Mouse (Mus musculus) embryonic facial prominence, embryonic 10.5 days (tissue): ENCODE results near the gene Cadps. TPM values are rescaled to one million over a fixed set of nuclear protein-coding genes. Genes with fewer than 3 reads are reported as not detected.
A peak's percentile ranks its signal among the peaks of the same experiment; 100 is the strongest.

Experiments used
- DNase-seq: peaks from one replicate; pipeline ENCODE4 v3.0.0-alpha.2; 2017; ENCODE audit warnings: low spot score
- H3K27ac ChIP-seq: fragments of 300-500 bp; sonication (generic); replicated peaks from 2 replicates; pipeline ENCODE4 v1.5.1; 2016; ENCODE audit warnings: mild to moderate bottlenecking
- H3K27me3 ChIP-seq: fragments of 300-500 bp; sonication (generic); replicated peaks from 2 replicates; pipeline ENCODE4 v1.6.1; 2016; ENCODE audit warnings: low read depth, mild to moderate bottlenecking; ENCODE audit not compliant: poor library complexity, severe bottlenecking
- H3K36me3 ChIP-seq: fragments of 300-500 bp; sonication (generic); replicated peaks from 2 replicates; pipeline ENCODE4 v1.6.1; 2016; ENCODE audit warnings: mild to moderate bottlenecking, moderate library complexity
- H3K4me1 ChIP-seq: fragments of 300-500 bp; sonication (generic); 2 replicates; pipeline ENCODE4 v1.6.1; 2016
- H3K4me3 ChIP-seq: fragments of 300-500 bp; sonication (generic); 2 replicates; pipeline ENCODE4 v1.5.1; 2016; ENCODE audit warnings: mild to moderate bottlenecking, moderate library complexity
- H3K9me3 ChIP-seq: fragments of 300-500 bp; sonication (generic); 2 replicates; pipeline ENCODE4 v1.6.1; 2016; ENCODE audit warnings: mild to moderate bottlenecking
- WGBS: fragments of 180-500 bp; shearing (Covaris S2); methylation state at CpG from one replicate; pipeline ENCODE4 v1.1.7; 2016; 5-methylcytosine and 5-hydroxymethylcytosine counted together
- polyA plus RNA-seq: library from polyadenylated mRNA; unstranded; fragments of >200 nt; fragmentation: Nextera tagmentation; extraction: Ambion mirVana; gene quantifications from 2 replicates; pipeline ENCODE4 v1.2.1, GENCODE M21; 2016

Gene Cadps
- polyA plus RNA-seq, 1 experiment from 2014 or later: 2.6 TPM

DNA sequence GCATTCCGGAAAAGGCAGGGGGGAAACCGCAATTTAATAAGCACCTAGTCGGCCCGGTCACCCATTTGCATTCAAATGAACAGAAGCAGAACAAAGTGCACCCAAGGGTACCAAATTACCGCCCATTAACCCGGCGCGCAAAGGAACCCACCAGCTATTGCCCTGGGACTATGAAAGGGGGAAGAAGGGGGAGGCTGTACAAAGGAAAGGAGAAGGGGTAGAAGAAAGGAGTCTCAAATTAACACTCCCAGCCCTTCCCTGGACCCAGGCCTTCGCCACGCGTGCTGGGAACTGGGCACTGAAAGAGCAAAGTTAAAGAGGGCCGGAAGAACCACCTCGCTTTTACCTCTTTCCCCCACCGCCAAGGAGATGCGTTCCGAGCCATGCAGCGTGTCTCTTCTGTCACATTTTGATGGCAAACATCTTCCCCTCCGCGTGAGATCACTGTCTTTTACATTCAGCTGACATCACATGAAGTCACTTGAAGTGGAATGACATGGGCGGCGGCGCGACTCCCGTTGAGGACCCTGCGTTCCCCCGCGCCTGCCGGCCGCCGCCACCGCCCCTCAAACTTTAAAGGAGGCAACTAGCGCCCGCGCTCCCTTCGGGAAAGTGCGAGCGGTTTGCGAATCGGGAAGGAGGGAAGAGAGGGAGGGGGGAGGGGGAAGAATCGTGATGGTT is 477.5 kb downstream of the Cadps start:
- Histone ChIP-seq H3K4me3 (peak overlapping the region; percentile 50), H3K27ac (peak overlapping the region; percentile 66), H3K27me3 (peaks cover 100% of the 10 kb centered on the region), H3K4me1 (peaks cover 49% of the 10 kb centered on the region), H3K36me3 (no peaks in the 10 kb centered on the region), H3K9me3 (no peaks in the 10 kb centered on the region)
- 1% methylated on average over 40 of the region's 40 CpGs for WGBS
- DNase-seq: peak; percentile 49

DNA sequence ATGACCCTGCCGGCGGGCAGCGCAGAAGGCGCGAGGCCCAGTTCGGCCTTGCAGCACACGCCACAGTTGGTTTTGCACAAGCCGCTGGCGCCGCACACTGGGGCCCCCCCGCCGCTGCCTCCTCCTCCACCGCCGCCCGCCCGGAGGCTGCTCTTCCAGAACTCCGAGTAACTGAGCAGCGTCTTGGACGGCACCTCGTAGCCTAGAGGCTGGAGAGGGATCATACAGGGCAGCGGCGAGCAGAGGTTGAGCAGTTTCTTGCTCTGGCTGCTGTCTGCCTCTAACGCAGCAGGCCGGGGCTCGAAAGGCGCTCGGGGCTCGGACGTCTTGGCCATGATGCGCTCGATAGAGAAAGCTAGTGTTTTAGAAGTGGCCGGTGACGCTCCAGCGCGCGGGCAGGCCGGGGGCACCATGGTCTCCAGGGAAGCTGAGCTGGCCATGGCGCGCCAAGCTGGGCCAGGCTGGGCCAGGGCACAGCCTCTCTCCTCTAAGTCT is 478.1 kb downstream of the Cadps start:
- H3K27ac ChIP-seq: peak overlapping the region; percentile 66
- WGBS: under 1% methylated on average over 39 of the region's 39 CpGs
- peak overlapping the region; percentile 50 for H3K4me3 ChIP-seq
- H3K36me3 ChIP-seq: no peaks in the 10 kb centered on the region
- H3K4me1 ChIP-seq: peaks cover 52% of the 10 kb centered on the region
- DNase-seq: peak; percentile 67
- H3K27me3 ChIP-seq: peaks cover 100% of the 10 kb centered on the region
- no peaks in the 10 kb centered on the region for H3K9me3 ChIP-seq

DNA sequence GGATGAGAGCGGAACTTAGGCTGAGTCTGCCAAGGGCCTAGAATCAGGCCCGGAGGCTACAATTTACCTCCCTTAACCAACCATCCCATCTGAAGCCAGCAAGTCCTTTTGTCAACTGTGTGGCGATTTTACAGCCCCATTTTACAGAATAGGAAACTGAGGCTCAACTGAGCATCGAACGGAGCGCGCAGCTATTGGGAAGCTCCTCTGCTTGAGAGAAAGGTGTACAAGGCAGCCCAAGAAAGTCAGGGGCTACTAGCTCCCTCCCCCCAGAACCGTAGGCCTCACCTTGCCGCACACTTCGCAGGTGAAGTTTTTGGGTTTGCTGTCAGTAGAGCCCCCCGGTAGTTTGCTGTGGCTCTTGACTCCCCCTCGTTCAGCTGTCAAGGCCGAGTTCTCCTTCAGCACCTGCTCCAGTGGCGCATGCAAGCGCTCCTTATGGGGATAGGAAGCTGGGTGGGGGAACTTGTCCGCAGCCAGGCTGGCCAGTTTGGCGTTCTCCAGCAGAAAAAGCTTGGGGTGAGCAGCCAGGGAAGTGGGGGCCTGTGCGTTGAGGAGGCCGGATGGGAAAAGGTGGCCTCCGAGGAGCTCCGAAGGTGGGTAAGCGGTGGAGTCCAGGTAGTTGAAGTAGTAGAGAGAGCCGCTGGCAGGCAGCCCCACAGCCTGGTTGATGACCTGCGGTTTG is 478.7 kb downstream of the Cadps start:
- Histone ChIP-seq H3K36me3 (no peaks in the 10 kb centered on the region), H3K9me3 (no peaks in the 10 kb centered on the region), H3K27ac (peak overlapping the region; percentile 66), H3K4me1 (peaks cover 52% of the 10 kb centered on the region), H3K4me3 (peak overlapping the region; percentile 50), H3K27me3 (peaks cover 100% of the 10 kb centered on the region)
- DNase-seq: no peak
- whole genome bisulfite sequencing: 1% methylated on average over 24 of the region's 24 CpGs

DNA sequence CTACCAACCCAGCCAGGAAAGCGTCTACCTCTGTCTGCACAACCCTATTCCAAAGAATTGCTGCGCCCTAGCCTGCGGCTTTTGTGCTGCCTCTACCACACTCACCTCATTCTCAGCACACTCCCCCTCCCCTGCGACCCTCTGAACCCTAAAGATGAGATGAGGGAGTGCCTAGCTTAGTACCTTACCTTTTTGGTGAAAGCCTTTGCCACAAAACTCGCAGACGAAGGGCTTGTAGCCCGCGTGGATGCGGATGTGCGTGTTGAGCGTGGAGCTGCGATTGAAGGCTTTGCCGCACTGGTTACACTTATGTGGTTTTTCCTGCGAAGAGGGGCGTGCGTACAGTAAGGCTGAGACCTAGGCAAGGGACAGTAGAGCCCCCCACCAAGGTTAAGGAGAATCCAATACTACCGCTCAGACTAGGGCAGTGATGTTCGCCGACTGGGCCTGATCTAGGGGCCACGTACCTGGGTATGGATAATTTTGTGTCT is 479.4 kb downstream of the Cadps start:
- H3K4me3 ChIP-seq: peak overlapping the region; percentile 50
- peaks cover 52% of the 10 kb centered on the region for H3K4me1 ChIP-seq
- peaks cover 100% of the 10 kb centered on the region for H3K27me3 ChIP-seq
- no peaks in the 10 kb centered on the region for H3K9me3 ChIP-seq
- peak overlapping the region; percentile 48; the same call in 1 of the 2 replicates for H3K27ac ChIP-seq
- H3K36me3 ChIP-seq: no peaks in the 10 kb centered on the region
- under 1% methylated on average over 20 of the region's 20 CpGs for WGBS
- peak; percentile 45 for DNase-seq

DNA sequence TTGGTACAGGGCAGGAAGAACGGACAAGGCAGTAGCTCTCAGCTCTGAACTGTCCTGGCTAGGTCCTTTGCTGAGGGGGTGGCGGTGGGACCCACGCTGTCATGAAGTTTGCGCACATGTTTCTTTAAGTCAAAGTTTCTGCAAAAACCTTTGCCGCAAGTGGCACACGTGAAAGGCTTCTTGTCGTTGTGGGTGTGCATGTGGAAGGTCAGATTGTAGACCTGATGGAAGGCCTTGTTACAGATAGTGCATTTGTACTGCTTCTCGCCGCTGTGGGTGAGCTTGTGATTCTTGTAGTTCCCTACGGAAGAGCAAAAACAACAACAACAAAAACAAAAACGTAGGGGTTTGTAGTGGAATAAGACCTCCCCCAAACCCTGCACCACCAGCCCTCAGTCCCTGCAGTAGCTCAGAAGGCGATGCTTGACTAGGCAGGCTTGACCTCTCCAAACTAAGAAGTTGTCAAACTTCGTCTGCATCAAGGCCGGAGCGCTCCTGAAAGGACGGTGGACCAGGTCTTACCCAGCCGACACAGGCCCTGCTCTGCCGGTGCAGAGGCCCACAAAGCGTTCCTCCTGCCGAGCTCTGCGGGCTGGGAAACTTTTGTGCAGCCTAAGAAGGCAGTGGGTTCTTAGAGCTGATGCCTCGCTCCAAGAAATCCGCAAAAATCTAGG is 480.3 kb downstream of the Cadps start:
- peaks cover 55% of the 10 kb centered on the region for H3K4me1 ChIP-seq
- peaks cover 100% of the 10 kb centered on the region for H3K27me3 ChIP-seq
- DNase-seq: peak; percentile 62
- no peaks in the 10 kb centered on the region for H3K36me3 ChIP-seq
- under 1% methylated on average over 23 of the region's 23 CpGs for whole genome bisulfite sequencing
- H3K27ac ChIP-seq: no peak overlapping the region; the same call in 1 of the 2 replicates
- peak overlapping the region; percentile 50 for H3K4me3 ChIP-seq
- H3K9me3 ChIP-seq: no peaks in the 10 kb centered on the region

DNA sequence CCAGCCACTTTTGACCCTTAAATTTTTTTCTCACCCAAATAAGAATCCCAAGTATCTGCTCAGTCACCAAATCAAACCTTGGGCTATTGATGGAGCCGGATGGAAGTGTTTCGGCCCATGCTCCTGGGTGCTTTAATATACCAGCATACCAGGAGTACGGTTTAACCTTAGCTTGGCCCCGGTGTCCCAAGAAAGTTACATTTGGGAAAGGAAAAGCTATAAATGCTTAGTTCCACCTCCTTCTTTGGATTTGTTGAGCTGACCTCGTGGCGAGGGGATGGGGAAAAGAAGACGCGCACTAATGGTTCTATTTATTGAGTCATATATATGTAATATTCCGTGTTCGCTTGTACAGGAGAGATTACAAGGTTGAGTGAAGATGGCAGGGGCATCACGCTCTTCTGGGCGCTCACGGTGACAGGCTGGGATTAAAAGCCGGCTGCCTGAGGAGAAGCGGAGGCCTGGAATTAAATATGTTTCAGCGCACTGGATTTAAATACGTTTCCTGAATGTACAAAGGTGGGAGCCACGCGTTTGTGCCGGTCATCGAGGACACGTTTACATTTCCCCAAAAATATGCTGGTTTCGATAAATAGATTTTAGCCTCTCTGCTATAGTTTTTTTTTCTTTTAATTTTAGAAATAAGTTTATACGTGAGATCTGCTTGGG is 481.0 kb downstream of the Cadps start:
- DNase-seq: peak; percentile 31
- peaks cover 55% of the 10 kb centered on the region for H3K4me1 ChIP-seq
- H3K9me3 ChIP-seq: no peaks in the 10 kb centered on the region
- peak overlapping the region; percentile 50 for H3K4me3 ChIP-seq
- H3K36me3 ChIP-seq: no peaks in the 10 kb centered on the region
- no peak overlapping the region for H3K27ac ChIP-seq
- 2% methylated on average over 24 of the region's 24 CpGs for WGBS
- peaks cover 100% of the 10 kb centered on the region for H3K27me3 ChIP-seq

DNA sequence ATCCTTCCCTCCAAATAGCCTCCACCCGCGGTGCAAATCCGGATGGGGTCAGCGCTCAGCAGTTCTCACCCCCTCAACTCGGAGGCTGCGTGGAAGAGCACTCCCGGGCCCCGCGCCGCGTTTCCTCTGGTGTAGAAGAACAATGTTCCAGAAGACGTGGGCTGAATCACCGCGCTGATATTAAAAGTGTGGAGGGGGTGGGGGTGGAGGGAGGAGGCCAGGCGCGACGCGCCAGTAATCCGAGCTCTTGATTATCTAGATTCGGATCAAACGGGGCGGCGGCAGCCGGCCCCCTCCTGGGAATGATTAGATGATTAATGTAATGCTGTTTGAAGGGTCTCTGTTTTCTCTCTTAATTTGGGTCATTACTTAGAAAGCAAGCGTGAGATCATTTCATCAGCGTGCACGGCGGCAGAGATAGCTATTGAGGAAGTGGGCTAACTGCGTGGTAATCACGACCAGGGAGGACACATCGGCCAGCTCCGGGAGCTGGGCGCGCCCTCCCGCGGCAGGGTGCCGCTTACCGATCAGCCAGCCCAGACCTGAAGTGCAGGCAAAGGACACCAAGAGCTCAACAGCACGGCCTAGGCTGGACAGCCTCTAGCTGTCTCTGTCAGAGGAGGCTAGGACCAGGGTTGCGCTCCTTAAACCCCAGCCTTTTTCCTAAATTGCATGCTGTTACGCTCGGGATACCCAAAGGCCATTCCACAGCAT is 481.6 kb downstream of the Cadps start:
- Histone ChIP-seq H3K27ac (no peak overlapping the region), H3K4me1 (peaks cover 55% of the 10 kb centered on the region), H3K9me3 (no peaks in the 10 kb centered on the region), H3K4me3 (peak overlapping the region; percentile 50), H3K27me3 (peaks cover 100% of the 10 kb centered on the region), H3K36me3 (no peaks in the 10 kb centered on the region)
- DNase-seq: peak; percentile 76
- under 1% methylated on average over 42 of the region's 42 CpGs for WGBS

DNA sequence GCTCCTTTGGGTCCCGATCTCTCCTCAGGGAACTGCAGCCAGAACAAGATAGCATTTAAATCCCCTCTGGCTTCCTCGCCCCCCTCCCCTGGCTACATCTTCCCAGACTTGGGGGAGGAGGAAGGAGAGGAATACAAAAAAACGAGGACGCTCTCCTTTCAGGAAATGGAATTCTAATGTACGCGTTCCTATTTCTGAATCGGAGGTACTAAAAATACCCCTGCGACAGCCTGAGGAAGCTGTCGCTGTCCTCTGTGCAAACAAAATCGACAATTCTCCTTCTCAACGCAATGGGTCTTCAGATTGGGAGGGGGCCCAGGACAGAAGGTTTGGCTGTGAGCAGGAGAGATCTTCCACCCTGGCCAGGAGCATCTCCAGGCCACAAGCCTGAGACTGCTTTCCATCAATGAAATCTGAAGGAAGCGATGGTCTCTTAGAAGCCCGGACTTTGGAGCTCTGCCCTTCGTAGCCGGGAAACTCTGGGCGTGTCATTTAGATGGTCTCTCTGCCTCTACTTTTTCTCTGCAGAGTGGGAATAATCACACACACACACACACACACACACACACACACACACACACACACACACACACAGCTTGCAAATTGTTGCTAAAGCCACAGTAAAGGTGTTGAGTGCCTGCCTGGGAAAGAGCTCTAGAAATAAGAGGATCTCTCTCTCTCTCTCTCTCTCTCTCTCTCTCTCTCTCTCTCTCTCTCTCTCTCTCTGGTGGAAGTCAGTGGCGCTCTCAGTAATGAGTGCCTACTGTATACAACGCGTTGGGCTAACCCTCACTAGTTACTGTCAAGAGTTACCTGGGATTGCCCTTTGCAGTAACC is 482.4 kb downstream of the Cadps start:
- Histone ChIP-seq H3K4me3 (peak overlapping the region; percentile 50), H3K27ac (no peak overlapping the region), H3K9me3 (no peaks in the 10 kb centered on the region), H3K4me1 (peaks cover 50% of the 10 kb centered on the region), H3K27me3 (peaks cover 100% of the 10 kb centered on the region), H3K36me3 (no peaks in the 10 kb centered on the region)
- DNase-seq: peak; percentile 46
- under 1% methylated on average over 19 of the region's 19 CpGs for WGBS

DNA sequence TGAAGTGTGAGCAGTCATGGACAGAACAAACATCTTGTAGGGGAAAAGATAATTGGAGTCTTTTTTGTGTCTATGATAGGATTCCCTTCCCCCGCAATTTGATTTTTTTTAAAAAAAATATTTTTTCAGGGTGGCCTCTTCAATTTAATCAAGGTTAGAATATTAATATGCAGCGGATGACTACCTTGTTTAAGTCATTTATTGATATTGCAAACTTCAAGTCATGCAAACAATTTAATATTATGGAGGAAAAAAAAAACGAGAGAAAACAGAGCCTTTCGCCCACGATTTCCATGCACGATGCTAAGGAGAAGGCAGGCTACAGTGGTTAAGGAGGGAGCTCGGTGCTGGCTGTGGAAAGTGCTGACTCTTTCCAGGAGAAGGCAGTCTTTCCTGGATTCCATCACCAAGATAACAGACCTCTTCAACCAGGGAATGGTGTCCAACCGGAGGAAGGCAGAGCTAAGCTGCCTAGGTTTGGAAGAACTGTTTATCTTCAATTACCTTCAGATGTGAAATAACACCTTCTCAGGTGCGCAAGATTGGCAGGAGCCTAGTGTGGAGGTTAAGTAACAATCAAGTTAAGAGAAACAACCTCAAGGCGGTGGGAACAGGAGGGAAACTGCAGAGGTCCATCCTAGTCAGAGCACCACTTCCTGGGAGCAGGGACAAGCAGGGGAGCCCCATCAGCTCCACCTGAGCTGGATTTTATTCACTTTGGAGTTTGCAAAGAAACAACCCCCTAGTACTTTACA is 483.9 kb downstream of the Cadps start:
- H3K27me3 ChIP-seq: peaks cover 100% of the 10 kb centered on the region
- no peak overlapping the region for H3K4me3 ChIP-seq
- DNase-seq: no peak
- no peaks in the 10 kb centered on the region for H3K9me3 ChIP-seq
- H3K36me3 ChIP-seq: no peaks in the 10 kb centered on the region
- peaks cover 37% of the 10 kb centered on the region for H3K4me1 ChIP-seq
- WGBS: 1% methylated on average over 10 of the region's 10 CpGs
- no peak overlapping the region for H3K27ac ChIP-seq

DNA sequence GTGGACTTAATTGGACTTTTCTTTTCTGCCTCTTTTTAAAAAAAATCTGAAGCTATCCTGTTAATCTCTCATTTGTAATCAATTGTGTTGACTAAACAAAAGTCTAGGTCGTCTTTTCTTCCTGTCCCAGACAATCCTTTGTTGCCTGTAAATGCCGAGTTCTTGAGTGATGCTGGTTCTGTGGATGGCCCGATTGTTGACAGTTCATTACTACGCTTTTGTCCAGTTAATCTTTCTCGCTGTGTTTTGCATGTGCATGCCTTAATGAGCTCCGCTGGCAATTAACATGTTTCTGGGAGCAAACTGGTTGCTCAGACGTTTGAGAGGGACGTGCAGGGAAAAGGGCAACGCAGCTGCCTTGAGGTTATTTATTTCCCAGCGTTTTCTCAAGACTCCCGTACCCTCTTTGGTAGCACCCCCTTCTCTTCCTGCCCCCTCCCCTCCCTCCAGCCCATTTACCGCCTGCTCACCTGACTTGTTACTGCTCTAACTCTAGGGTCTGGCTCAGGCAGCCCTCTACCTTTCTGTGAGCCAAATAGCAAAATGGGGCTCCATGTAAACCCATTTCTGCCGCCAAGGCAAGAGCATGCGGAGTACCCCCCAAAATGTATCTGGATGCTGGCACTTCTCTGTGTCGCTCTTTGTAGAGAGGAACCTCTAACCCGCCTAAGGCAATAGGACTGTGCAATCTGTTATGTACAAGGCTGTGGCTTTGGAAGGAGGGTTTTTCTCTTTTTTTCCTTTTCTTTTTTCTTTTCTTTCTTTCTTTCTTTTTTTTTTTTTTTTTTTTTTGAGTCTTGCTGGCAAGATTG is 484.7 kb downstream of the Cadps start:
- H3K4me1 ChIP-seq: peaks cover 32% of the 10 kb centered on the region
- H3K27me3 ChIP-seq: peaks cover 100% of the 10 kb centered on the region
- no peak overlapping the region for H3K4me3 ChIP-seq
- 1% methylated on average over 16 of the region's 16 CpGs for WGBS
- no peaks in the 10 kb centered on the region for H3K9me3 ChIP-seq
- H3K36me3 ChIP-seq: no peaks in the 10 kb centered on the region
- no peak overlapping the region for H3K27ac ChIP-seq
- DNase-seq: peak; percentile 34
